Mouse (Mus musculus) cerebellum, adult 11-12 months (tissue): Measurements from ENCODE around the gene Iqschfp.

ENCODE experiments used
- DNase-seq: peaks from one replicate; pipeline ENCODE4 v3.0.0; 2022

Gene Iqschfp

GRCm38 (mm10) chr3:68496513-68496912 lies 604.5 kb downstream of the Iqschfp start:
- no peak for DNase-seq

- no peak for DNase-seq
Measured at GRCm38 (mm10) chr3:68499532-68500152, 607.6 kb downstream of the Iqschfp start.

GRCm38 (mm10) chr3:68504838-68505237 lies 612.8 kb downstream of the Iqschfp start:
- DNase-seq = no peak

- DNase-seq = no peak
Measured at GRCm38 (mm10) chr3:68506769-68507318, 614.8 kb downstream of the Iqschfp start.

GRCm38 (mm10) chr3:68508629-68509028 lies 616.6 kb downstream of the Iqschfp start:
- DNase-seq = peak; percentile 65

GRCm38 (mm10) chr3:68510872-68511271 lies 618.8 kb downstream of the Iqschfp start:
- no peak for DNase-seq

GRCm38 (mm10) chr3:68511744-68512143 lies 619.7 kb downstream of the Iqschfp start:
- no peak for DNase-seq

GRCm38 (mm10) chr3:68512327-68512726 lies 620.3 kb downstream of the Iqschfp start:
- no peak for DNase-seq

- DNase-seq = no peak
Measured at GRCm38 (mm10) chr3:68513340-68514119, 621.5 kb downstream of the Iqschfp start.

GRCm38 (mm10) chr3:68514120-68514497 lies 622.1 kb downstream of the Iqschfp start:
- no peak for DNase-seq

- no peak for DNase-seq
Measured at GRCm38 (mm10) chr3:68514717-68515116, 622.7 kb downstream of the Iqschfp start.

GRCm38 (mm10) chr3:68516393-68517081 lies 624.5 kb downstream of the Iqschfp start:
- no peak for DNase-seq

- DNase-seq = no peak
Measured at GRCm38 (mm10) chr3:68517236-68517635, 625.2 kb downstream of the Iqschfp start.

- DNase-seq = no peak
Measured at GRCm38 (mm10) chr3:68518041-68518440, 626.0 kb downstream of the Iqschfp start.

GRCm38 (mm10) chr3:68518586-68518985 lies 626.6 kb downstream of the Iqschfp start:
- no peak for DNase-seq

- no peak for DNase-seq
Measured at GRCm38 (mm10) chr3:68525361-68525878, 633.4 kb downstream of the Iqschfp start.

GRCm38 (mm10) chr3:68526416-68526815 lies 634.4 kb downstream of the Iqschfp start:
- no peak for DNase-seq

GRCm38 (mm10) chr3:68527182-68527581 lies 635.1 kb downstream of the Iqschfp start:
- no peak for DNase-seq

- DNase-seq = no peak
Measured at GRCm38 (mm10) chr3:68531908-68532307, 639.9 kb downstream of the Iqschfp start.

- no peak for DNase-seq
Measured at GRCm38 (mm10) chr3:68534571-68535051, 642.6 kb downstream of the Iqschfp start.

- DNase-seq = no peak
Measured at GRCm38 (mm10) chr3:68535160-68535728, 643.2 kb downstream of the Iqschfp start.

- no peak for DNase-seq
Measured at GRCm38 (mm10) chr3:68536071-68536470, 644.0 kb downstream of the Iqschfp start.

GRCm38 (mm10) chr3:68541688-68542087 lies 649.7 kb downstream of the Iqschfp start:
- DNase-seq = no peak
